Mouse (Mus musculus): ENCODE results near the gene Trmo.

DNA sequence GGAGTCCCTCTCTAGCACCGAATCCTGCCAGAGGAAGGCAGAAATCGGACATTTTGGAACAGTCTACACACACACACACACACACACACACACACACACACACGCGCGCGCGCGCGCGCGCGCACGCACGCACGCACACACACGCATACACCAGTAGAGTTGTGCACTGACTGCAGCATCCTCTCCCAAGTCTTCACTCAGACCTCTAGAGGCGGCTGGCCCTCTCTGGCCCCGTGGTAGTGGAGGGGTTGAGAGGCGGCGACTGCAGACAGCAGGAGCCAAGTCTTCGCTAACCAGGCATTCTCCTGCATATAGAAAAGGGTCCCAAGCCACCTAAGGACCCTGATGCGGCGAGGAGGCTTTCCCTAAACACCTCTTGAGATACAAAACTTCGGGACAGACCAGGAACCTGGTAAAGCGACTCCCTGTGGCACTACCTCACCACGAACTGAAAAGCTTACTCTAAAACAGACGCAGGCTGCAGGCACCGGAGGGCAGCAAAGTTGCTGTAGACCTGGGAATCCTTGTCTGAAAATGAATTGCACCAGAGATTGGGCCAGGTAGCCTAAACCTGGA is 46.4 kb downstream of the Trmo start:
- TF ChIP-seq CTCF (IDR thresholded peaks at IDR 0.05; ENCODE audit: borderline replicate concordance, extremely low read depth, insufficient read depth, insufficient read length) (no peak), POLR2A (IDR thresholded peaks at IDR 0.05; ENCODE audit: borderline replicate concordance, extremely low read depth, insufficient read depth, insufficient read length, poor library complexity, severe bottlenecking) (no peak)

All from brain, embryonic 14.5 days (tissue).